Mouse (Mus musculus) liver, embryonic 14.5 days (tissue): Measurements from ENCODE around the gene Mbd6.

Experiments used
- CTCF ChIP-seq: IDR thresholded peaks from 2 replicates; pipeline ENCODE4 v1.5.1; 2016; ENCODE audit warnings: antibody characterized with exemption, low read depth, control low read depth
- EP300 ChIP-seq: IDR thresholded peaks from 2 replicates; pipeline ENCODE4 v1.6.1; 2016; ENCODE audit warnings: antibody characterized with exemption, low read depth

DNA sequence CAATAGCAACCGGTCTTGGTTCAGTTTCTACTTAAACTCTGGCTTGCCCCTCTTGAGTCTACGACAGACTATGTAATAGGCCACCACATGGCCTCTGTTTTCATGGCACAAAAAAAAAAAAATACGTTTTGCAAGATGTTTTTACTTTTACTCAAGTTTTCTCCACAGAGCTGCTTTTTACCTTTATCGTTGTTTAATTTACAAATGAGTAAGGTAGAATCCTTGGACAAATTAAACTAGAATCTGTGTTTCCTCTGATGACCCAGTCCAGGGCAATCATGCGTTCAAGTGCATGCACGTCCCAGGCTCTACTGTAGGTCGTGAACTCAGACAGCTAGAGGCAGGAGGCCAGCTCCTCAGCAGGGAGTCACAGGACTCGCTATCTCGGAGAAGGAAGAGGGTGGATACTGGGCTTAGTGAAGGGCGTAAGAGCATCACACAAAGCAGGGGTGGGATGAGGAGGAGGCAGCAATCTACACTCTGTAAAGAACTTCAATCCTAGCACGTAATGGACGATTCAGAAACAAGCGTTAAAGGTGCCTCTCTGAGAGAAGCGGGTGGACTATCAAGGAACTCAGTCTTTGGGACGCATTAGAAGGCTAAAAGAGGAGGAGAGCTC lies 864 bp upstream of the Mbd6 start:
- TF ChIP-seq CTCF (0 out of 2 replicates have a peak, but pooled peaks have one; percentile 10), EP300 (peak; percentile 17; the same call in 1 of the 2 replicates)
